Mouse (Mus musculus) brain, embryonic 14.5 days (tissue): ENCODE measurements around the gene Serpini1. TPM values are rescaled to one million over a fixed set of nuclear protein-coding genes. Genes with fewer than 3 reads are reported as not detected.

Experiments
- DNase-seq: peaks from one replicate; pipeline ENCODE4 v3.0.0-alpha.2; 2011; ENCODE audit warnings: low read depth
- CTCF ChIP-seq: fragments of 200-500 bp; IDR thresholded peaks from 2 replicates; pipeline ENCODE4 v1.5.1; 2012; ENCODE audit warnings: inconsistent platforms, mild to moderate bottlenecking, moderate library complexity, borderline replicate concordance; ENCODE audit not compliant: insufficient read depth, insufficient read length; ENCODE audit errors: extremely low read depth
- POLR2A ChIP-seq: fragments of 200-500 bp; IDR thresholded peaks from 2 replicates; pipeline ENCODE4 v1.6.1; 2012; ENCODE audit warnings: mild to moderate bottlenecking, inconsistent platforms, borderline replicate concordance; ENCODE audit not compliant: poor library complexity, insufficient read depth, insufficient read length, severe bottlenecking; ENCODE audit errors: extremely low read depth
- polyA plus RNA-seq: library from polyadenylated mRNA; depleted of rRNA; stranded (reverse); fragments of >200 nt; gene quantifications from 2 replicates; pipeline ENCODE4 v1.2.3, GENCODE M21; 2012; rRNA removed

The Serpini1 gene
- polyA plus RNA-seq, 1 experiment: 56.3 TPM

DNA sequence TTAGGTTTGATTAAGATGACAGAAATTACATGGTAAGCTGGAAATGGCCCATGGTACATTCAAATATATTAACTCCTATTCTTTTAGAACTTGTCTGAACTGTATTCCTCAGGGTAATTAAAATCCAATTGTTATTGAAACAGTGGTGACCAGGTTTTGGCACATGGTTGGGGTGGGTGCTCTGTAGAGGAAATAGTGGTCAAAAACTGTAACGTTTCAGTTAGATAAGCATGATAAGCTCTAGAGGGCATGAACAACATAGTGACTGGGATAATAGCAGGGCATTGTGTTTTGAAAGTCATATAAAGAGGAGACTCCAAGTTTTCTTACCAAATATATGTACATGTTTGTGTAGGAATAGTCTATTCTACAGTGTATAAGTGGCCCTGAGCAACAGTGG lies 134.7 kb downstream of the Serpini1 start:
- no peak for DNase-seq

More for the DNA sequence above, 134.7 kb downstream of the Serpini1 start:
- TF ChIP-seq CTCF (no peak), POLR2A (no peak)

Other genes starting within 250 kb of the Serpini1 start
- gene Wdr49, start 75.4 kb upstream of the Serpini1 start, polyA plus RNA-seq: 0.09 and 0.19 TPM in 2 replicates
- gene Pdcd10, start 691 bp upstream of the Serpini1 start, polyA plus RNA-seq: 32.8 and 38.1 TPM in 2 replicates
- gene Gm29133, start 190.7 kb downstream of the Serpini1 start, polyA plus RNA-seq: not detected in 2 replicates